Mouse (Mus musculus): ENCODE measurements around the gene Klhl25. TPM values are rescaled to one million over a fixed set of nuclear protein-coding genes. Genes with fewer than 3 reads are reported as not detected.
"Not testable (repeated sequence)": the region's sequence is repeated elsewhere in the genome, so short reads cannot be mapped to it uniquely, and the experiment has no call there.

Gene Klhl25
- polyA plus RNA-seq, 1 experiment from 2014 or later: 9.1 TPM

GRCm38 (mm10) chr7:75919745-75920144 is 71.6 kb downstream of the Klhl25 start:
- WGBS: 51% methylated on average over 3 of the region's 3 CpGs
- not testable (repeated sequence) for H3K4me3 ChIP-seq (ENCODE audit: low read length); H3K36me3 ChIP-seq (ENCODE audit: control insufficient read depth, insufficient read depth)

More at GRCm38 (mm10) chr7:75919745-75920144, 71.6 kb downstream of the Klhl25 start:
- H3K4me1 ChIP-seq (ENCODE audit: control insufficient read depth, insufficient read depth, low read length); H3K27me3 ChIP-seq (ENCODE audit: control insufficient read depth, insufficient read depth, low read length); H3K4me2 ChIP-seq (ENCODE audit: low read depth, low read length); H3K27ac ChIP-seq (ENCODE audit: low read length); ATAC-seq (replicated peaks; ENCODE audit: extremely low read depth, insufficient read depth, low FRiP score); H3K9me3 ChIP-seq (replicated peaks; ENCODE audit: control insufficient read depth, low read length); H3K9ac ChIP-seq (ENCODE audit: low read length): not testable (repeated sequence)
